Mouse (Mus musculus): ENCODE measurements around the gene Fam243.
A peak's percentile ranks its signal among the peaks of the same experiment; 100 is the strongest.

The Fam243 gene

DNA sequence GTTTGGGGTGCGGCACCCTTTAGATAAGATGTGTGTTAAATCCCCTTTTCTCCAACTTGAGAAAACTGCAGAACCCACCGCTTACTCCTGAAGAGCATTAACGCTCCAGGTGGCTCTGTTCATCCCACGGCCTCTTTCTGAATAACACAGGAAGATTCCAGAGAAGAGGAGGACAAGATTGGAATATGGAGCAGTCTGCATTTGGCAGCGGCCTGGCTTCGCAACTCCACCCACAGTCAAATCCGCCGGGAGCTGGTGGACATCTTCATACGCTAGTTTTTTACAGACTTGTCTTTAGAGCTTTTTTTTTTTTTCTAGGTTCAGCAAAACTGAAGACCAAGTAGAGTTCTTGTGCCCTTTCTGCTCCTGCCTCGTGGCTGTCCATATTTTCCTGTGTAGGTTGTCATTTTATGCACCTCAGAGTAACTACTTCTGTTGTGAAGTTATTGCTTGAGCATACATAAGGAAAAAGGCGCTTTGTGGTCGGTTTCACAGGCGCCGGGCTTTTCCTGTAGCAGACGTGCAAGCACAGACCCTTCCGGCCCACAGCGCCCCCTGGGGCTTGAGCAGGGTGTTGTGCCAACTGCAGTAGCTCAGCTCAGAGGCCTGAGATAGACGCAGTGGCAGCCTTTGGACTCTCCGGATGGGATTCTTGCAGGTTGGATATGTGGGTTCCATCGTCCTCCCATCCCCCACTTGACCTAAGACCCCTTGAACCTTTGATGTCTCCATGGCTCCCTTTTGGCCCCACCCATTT is 1.7 kb downstream of the Fam243 start:
- DNase-seq (ENCODE audit: low spot score in 2 of 2): peak in 1 of 2 experiments; percentile 66

DNA sequence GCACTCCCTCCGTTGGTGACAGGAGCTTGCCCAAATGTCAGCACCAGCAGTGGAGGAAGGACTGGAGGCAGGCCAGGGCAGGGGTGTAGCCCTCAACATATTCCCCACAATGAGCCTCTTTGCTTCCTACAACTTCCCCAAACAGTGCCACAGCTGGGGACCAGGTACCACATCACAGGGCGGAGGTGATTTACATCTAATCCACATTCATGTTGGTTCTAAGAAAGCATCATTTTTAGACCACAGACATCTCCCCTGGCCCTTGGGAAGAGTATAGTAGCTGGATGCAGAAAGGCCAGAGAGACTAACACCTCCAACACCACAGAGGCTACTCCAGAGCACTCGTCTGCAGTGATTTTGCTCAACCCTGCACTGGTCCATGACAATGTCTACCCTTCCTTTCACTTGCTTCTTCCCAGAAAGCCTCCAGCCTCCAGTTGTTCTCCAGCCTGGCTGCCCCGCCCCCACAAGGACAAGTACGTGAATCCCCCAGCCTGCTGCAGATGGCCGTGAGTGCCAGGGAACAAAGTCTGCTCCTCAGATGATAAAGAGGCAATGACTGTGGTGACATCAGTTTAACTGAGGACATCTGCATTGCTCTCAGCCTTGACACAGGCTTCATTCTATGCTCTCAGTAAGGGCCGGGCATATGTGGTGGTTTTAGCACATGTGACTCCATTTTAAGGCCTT is 5.0 kb downstream of the Fam243 start:
- no peak for DNase-seq (ENCODE audit: low spot score in 2 of 2)

DNA sequence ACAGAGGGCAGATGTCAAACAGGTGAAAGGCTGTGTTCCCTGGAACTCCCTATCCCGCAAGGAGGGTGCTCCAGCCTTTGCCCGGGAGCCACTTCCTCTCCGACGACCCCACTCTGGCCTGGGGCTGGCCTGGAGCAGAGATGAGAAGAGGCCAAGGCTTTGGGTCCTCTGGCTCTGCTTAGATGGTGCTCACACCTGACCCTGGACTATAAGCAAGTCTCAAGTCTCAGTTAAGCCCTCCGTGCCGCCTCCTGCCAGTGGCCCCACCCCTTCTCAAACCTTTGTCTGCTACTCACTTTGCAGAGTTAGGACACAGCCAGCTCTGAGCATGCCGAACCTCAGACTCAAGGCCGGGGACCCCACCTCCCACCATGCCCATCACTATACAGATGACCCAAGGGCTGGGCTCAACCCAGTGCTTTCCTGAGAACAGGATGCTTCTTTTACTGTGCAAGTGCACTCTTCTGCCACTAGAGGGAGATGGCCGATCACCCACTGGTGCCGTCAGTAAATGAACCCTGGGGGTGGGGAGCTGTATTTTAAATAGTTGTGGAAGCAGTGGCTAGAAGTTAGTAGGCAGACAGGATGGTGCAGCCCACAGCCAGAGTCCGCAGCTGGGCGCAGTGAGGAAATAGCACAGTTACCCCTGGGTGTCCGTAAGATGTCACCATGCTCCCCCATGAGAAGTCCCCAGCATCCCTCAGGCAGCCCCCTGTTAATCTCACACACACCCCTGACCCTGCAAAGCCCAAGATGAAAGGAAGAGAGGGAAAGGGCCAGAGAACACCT is 7.1 kb downstream of the Fam243 start:
- DNase-seq (ENCODE audit: low spot score in 2 of 2): peak in 1 of 2 experiments; percentile 44

DNA sequence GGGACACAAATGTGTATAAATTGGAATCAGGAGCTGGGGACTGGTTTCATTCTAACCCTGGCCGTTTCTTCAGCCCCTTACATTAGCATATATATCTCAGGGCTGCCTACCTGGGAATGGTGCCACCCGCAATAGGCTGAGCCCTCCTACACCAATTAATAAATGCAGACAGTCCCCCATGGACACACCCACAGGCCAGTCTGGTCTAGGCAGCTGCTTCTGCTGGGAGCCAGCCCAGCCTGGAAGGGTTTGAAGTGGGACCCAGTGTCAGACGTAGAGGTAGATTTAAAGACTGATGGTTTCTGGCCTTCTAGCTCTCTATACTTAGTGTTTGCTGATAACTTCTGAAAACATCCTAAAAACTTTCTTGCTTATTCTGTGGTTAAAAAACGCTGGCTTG is 12.1 kb downstream of the Fam243 start:
- DNase-seq (ENCODE audit: low spot score in 2 of 2): no peak

DNA sequence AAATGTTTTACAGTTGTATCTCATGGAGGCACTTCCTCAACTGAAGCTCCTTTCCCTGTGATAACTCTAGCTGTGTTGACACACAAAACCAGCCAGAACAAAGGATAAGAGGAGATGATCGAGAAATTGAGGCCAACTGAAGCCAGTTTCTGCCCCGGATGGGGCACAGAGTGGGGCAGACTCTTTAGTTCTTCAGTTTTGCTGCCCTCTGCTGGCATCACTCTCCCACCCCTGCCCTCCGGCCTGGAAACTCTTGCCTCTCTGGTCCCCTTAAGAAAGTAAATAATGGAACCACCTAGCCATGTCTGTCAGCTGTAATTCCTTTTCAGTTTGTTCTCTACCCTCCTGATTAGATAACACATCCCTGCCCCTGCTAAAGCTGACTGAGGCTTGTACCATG is 13.3 kb downstream of the Fam243 start:
- DNase-seq (ENCODE audit: low spot score in 2 of 2): no peak

DNA sequence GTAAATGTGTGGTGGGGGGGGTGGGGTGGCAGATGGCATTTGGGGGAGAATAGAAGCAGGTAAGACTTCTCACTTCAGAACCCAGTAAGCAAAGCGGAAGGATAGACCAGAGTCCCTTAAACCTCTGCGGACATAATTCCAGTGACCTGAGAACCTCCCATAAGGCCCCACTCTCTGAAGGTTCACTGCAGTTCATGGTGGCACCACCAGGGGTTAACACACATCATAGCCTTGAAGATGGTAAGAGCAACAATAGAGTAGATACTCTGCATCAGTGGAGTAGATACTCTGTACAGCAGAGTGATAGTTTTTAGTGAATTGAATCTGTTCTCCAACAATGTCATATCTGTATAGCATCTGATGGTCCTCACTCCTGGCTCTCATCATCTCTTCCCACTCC is 15.7 kb downstream of the Fam243 start:
- DNase-seq (ENCODE audit: low spot score in 2 of 2): no peak

DNA sequence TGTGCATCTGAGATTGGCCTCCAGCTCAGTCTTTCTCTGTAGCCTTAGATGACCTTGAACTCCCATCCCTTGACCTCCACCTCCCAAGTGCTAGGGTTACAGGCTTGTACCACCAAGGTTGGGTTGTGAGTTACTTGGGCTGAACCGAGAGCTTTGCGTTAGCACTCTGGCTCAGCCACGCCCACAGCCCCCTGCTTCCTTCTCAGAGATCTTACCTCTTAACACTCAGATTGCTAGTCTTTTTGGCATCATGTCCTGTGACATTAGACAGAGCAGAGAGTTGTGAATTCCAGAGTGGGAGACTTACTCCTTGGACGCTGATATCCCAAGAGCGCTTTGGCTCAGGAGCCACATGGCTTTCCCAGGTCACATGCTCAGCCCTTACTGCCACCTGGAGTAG is 18.7 kb downstream of the Fam243 start:
- no peak for DNase-seq (ENCODE audit: low spot score in 2 of 2)

DNA sequence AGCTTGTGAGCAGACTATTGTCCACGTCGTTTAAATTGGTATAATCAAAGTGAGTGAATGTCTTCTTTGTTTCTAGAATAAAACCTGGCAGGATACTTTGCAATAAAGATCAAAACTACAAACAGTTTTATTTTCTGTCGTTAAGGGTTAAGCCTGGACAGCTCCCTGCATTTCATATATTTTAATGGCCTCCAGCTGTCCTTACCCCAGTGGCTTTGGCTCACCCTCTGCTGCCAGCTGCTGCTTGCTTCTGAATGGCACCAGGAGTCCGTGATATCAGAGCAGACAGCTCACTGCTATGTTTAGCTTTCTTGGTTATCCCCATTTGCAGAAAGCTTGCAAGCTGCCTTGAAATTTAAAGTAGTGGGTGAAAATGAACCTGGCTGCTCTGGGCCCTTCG is 19.3 kb downstream of the Fam243 start:
- DNase-seq (ENCODE audit: low spot score in 2 of 2): no peak

DNA sequence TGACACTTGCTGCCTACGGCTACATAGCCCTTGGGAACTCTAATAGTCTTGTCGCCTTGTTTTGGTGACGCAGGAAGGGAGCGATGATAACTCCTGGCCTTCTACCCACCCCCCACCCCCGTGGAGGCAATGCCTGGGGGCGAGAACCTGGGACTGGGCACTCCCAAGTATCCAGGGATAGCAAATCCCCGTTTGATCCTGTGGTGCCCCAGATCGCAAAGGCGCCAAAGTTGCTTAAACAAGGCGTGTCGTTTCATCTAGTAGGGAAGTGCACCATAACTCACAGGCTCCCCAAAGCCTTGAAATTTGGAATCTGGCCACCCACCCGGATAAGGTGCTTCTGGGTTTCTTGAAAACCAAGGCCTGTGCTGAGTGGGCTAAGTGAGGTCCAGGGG is 19.8 kb downstream of the Fam243 start:
- no peak for DNase-seq (ENCODE audit: low spot score in 2 of 2)

DNA sequence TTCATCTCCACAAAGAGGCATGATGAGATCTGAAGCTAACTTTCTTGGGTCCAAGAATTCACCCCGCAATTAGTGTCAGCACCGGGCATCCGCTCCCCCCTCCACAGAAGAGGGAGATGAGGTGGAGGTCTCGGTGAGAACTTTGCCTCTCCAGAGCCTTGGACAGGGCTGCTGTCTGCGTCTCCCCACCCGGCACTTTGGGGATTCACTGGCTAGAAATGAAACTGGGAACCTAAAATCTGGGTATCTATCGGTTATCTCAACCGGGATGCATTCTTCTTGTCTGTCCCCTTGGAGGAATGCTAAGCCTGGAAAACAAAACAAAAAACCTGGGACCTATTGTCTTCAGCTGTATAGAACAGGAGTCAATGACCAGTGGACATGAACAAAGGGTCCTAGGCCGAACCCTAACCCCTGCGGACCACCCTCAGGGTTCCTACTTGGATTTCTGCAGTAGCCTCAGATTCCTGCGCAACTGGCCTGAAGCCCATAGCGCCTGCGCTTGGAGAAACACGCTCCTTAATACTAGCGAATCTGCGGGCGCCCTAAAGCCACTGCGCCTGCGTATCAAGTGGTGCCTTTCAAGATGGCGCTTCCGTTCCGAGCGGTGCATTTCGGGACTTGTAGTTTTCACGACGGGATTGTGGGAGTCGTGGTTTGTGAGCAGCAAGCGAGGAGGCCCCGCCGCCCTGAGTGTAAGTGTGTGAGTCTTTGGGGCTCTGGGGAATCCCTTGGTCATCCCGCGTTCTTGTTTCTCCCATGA is 20.4 kb downstream of the Fam243 start, which contains the start of gene Smim11:
TSS of gene Smim11 (plus strand) at position 638 of the 763 bp plus-strand sequence.
- peak; percentile 88 to 96 for DNase-seq (ENCODE audit: low spot score in 2 of 2)

DNA sequence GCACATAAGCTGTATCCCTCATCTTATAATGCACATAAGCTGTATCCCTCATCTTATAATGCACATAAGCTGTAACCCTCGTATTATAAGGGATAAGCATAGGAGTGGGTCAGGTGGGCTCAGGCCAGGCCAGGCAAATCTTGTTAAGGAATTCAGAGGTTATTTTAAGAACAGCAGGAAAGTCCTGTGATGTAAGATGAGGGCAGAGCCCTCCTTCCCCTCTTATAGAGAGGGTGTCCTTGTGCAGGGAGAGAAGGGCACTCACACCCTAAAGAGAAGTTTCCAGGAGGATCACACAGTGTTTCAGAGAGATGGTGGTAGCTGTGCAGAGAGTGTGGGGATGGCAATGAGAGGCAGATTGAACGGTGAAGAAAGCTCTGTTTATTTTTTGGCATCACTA is 25.9 kb downstream of the Fam243 start:
- DNase-seq (ENCODE audit: low spot score in 2 of 2): no peak

DNA sequence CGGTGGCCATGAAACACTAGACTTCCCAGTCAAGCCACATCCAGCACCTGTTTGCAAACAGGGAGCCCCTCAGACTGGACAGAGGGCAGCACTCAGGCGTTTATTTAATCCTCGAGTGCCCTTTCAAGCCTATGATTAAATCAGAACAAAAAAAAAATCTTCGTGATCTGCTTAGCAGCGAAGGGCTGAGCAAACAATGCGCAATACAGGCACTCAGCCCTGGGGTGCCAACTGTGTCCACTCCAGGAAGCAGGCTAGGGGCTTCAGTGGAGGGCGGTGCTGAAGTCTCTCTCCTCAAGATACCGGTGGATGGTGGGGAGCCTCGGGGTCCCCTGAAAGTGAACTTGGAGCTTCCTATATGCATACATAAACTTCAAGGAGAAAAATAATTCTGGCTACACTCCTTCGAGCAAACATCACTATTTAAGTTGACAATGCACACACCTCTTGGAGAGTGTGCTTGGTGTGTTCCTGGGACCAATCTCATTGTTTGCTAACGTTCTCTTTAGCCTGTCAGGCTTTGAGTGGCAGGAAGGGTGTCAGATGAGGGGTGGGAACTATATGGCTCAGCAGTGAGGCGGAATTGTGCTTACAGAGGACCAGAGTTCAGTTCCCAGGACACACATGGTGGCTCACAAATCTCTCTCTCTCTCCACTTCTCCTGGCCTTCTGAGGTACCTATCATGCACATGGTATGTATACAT is 26.8 kb downstream of the Fam243 start:
- DNase-seq (ENCODE audit: low spot score in 2 of 2): no peak

DNA sequence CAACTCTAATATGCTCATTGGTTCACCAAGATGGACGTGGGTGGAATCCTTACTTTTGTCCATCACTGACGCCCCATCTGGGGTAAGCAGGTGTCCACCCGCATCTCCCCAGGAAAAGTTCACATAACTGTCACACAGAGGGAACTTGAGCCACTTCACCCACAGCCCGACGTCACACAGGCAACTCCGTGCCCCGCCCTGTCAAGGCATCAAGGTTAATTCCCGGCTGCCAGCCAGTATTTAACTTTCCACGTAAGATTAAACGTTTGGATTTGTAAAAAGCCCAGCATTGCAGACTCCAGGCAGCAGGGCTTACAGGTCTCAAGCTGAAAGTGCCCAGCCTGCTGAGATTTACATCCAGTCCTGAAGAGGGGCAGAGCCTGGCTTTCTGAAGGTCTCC is 29.1 kb downstream of the Fam243 start, which contains the start of gene Kcne2:
TSS of gene Kcne2 (plus strand) at position 289 of the 400 bp plus-strand sequence.
- DNase-seq (ENCODE audit: low spot score in 2 of 2): no peak

DNA sequence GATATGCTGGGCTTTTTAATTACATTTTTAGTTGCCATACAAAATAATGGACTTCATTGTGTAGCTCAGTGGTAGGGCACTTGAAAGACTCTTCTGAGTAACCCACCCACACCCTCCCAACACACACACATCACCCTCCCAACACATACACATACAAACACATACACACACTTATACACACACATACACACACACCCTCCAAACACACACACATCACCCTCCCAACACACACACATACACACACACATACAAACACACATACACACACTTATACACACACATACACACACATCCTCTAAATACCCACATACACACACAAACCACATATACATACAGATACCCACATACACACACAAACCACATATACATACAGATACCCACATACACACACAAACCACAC is 31.2 kb downstream of the Fam243 start:
- DNase-seq (ENCODE audit: low spot score in 2 of 2): no peak

DNA sequence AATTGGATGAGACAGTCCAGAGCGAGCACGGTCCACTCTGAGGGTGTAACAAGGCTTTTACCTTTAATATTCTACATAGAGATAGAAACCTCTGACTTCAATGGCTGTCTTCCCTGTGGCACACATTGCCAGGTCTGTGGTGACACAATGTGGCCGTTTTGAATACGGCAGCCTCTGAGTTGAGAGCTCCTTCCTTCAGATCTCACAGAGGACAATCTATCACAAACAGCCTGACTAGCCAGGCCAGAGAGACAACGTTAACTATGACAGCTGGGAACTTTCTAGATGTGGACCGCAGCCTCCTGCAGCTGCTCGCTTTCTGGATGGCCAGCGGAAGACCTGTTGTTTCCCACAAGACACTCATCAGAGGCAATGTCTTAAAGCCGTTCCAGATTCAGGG is 32.5 kb downstream of the Fam243 start:
- no peak for DNase-seq (ENCODE audit: low spot score in 2 of 2)

DNA sequence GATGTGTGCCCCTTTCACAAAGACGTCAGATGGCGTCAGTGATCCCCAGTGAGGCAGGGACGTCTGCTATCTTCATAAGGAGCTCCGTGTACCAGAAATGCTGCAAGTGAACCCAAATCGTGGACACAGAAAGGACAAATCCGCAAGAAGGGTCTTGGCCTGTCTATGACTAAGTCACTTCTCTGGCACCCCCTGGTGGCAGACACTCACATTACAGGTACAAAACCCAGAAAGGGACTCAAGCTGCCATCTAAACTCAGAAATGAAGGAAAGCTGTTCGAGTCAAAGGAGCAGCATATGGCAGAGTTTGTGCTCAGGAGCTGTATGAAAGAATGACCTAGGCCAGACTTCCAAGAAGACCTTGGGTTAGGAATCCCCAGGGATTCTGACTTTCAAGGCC is 34.6 kb downstream of the Fam243 start:
- DNase-seq (ENCODE audit: low spot score in 2 of 2): peak in 1 of 2 experiments; percentile 92

DNA sequence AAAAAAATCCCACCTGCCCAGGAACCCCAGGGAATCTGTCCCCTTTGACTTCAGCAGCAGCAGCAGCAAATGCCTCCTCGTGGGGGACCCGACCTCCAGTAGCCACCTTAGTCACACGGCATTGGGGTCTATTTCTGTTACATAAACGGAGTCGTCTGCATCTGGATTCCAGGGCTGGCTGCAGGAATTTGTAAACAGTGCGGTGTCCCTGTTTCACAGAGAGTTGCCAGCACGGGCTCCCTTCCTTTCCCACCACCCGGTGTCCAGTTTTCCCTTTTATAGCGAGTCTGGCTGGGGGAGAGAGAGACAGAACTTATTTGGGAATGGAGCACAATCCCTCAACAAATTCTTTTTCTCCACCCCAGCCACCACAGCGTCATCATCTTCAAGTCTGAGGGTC is 36.2 kb downstream of the Fam243 start:
- no peak for DNase-seq (ENCODE audit: low spot score in 2 of 2)

DNA sequence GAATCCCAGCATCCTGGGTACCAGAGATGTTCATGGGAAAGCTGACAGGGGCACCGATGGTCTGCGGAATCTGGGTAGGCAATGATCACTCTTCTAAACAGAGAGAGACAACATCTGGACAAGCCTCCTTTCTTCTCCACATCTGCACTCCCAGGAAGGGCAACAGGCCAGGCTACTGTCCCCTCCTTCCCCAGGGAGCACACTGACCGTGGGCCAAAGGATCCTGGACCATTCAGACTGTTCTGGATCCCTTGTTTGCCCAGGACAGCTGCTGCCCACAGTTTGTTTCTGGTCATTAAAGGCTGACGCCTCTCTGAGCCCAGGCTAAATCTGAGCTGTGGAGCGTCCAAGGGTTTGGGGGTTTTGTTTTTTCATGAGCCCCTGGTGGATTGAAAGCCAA is 38.6 kb downstream of the Fam243 start:
- no peak for DNase-seq (ENCODE audit: low spot score in 2 of 2)

DNA sequence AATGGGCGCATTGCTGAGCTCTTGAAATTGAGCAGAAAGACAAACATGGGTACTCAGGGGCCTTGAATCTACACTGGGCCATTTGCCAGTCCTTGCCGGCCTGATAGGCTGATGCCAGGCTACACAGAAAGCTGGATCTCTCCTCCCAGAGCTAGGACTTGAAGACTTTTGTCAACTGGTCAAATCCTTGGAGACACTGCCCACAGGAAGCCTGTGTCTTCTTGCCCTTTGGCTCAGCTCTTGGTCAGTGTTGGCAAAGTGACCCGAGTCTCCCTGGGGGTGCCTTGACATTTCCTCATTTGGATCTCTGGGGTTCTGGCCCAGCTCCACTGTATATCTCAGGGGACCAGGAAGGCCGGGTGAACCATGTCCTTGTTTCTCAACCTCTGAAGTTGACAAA is 45.7 kb downstream of the Fam243 start:
- DNase-seq (ENCODE audit: low spot score in 2 of 2): no peak

DNA sequence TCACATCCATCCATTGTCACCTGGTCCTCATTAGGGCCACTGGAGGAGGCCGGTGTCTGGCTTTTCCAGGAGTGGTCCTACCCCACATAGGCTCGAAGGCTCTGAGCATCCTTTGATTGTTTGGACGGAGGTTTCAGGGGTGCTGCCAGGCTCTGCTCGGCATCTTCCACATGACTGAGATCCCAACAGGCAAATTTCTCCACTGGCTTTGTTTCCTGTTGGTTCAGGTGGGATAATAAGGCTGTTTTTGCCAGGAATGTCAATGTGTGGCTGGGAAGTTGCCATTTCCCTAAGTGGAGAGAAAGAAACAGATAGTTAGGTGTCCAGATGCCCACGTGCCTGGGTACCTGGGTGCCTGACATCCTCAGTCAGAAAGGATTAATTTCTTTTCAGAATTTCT is 46.7 kb downstream of the Fam243 start:
- no peak for DNase-seq (ENCODE audit: low spot score in 2 of 2)

Data from left cerebral cortex, adult 9 months (tissue).